In genomic region chr5:30890375-30890774, GRCm38 (mm10) we compare ENCODE assay signal across 10 mouse cellular contexts. TPM values are rescaled to one million over a fixed set of nuclear protein-coding genes. Genes with fewer than 3 reads are reported as not detected.
DNase-seq lines count a peak whose midpoint lies in the region; ATAC-seq lines count a peak whose summit lies in the region.
"Had no signal": no experiment of that assay in that cellular context is flagged by ENCODE, and none has a peak within 500 bp of the region (broad histone marks: within the 10 kb centered on the region; RNA-seq: fewer than 3 reads in every experiment).

No protein-coding gene starts in this region.

- H3K4me1 ChIP-seq in heart, embryonic 10.5 days = peaks cover 14% of the 10 kb centered on the region
- no peaks in the 10 kb centered on the region; the same call in none of the 2 replicates for H3K4me1 ChIP-seq in hindbrain, embryonic 11.5 days (replicated peaks; ENCODE audit: control insufficient read depth, insufficient read depth, low read length)
- H3K4me1 ChIP-seq in liver, embryonic 16.5 days (ENCODE audit: control insufficient read depth, low read depth, low read length) = peaks cover 24% of the 10 kb centered on the region

- ATAC-seq in hindbrain, embryonic 11.5 days (ENCODE audit: low FRiP score) = no peak
- no peak for ATAC-seq in liver, embryonic 16.5 days (ENCODE audit: low read depth)
- ATAC-seq in monocyte, adult 5-6 weeks (replicated peaks; ENCODE audit: insufficient number of reproducible peaks, low FRiP score, low TSS enrichment, poor library complexity, severe bottlenecking) = no peak

- peak overlapping the region; percentile 82 for H3K4me3 ChIP-seq in heart, embryonic 10.5 days
- peak overlapping the region; percentile 63; the same call in 1 of the 2 replicates for H3K4me3 ChIP-seq in hindbrain, embryonic 11.5 days (ENCODE audit: low read depth, low read length)
- no peak overlapping the region for H3K4me3 ChIP-seq in liver, embryonic 16.5 days (ENCODE audit: low read depth, low read length)

- intact Hi-C loops in heart, postnatal 14 days (cut with DNase I) = no loop called here

- H3K36me3 ChIP-seq in heart, embryonic 10.5 days = peaks cover 51% of the 10 kb centered on the region
- no peaks in the 10 kb centered on the region; the same call in 1 of the 2 replicates for H3K36me3 ChIP-seq in hindbrain, embryonic 11.5 days (ENCODE audit: control insufficient read depth, insufficient read depth, low read length)
- peaks cover 17% of the 10 kb centered on the region for H3K36me3 ChIP-seq in liver, embryonic 16.5 days (ENCODE audit: control insufficient read depth, insufficient read depth)

- H3K9ac ChIP-seq in hindbrain, embryonic 11.5 days (ENCODE audit: low read depth, low read length) = no peak overlapping the region; the same call in 1 of the 2 replicates
- no peak overlapping the region for H3K9ac ChIP-seq in liver, embryonic 16.5 days (ENCODE audit: low read depth, low read length)

- DNase-seq in heart, embryonic 10.5 days (ENCODE audit: low spot score) = no peak
- DNase-seq in heart, postnatal 14 days = no peak
- DNase-seq in 416B (ENCODE audit: low read depth) = peak; percentile 38
- DNase-seq in hindbrain, embryonic 11.5 days (ENCODE audit: low spot score) = no peak
- no peak for DNase-seq in thymus, postnatal 36 days
- DNase-seq in layer of hippocampus, postnatal 25 days (ENCODE audit: extremely low spot score in 1 of 2, low spot score in 1 of 2) = no peak
- DNase-seq: gastrocnemius, adult 2 months; lung, adult 18-20 months had no signal

- WGBS in heart, embryonic 10.5 days = 77% methylated on average over 7 of the region's 7 CpGs
- 92% methylated on average over 7 of the region's 7 CpGs for WGBS in hindbrain, embryonic 11.5 days
- whole genome bisulfite sequencing in liver, embryonic 16.5 days (ENCODE audit: insufficient replicate concordance) = 74% methylated on average over 7 of the region's 7 CpGs

- H3K9me3 ChIP-seq in heart, embryonic 10.5 days = no peaks in the 10 kb centered on the region
- no peaks in the 10 kb centered on the region for H3K9me3 ChIP-seq in hindbrain, embryonic 11.5 days (ENCODE audit: control insufficient read depth, low read length)
- no peaks in the 10 kb centered on the region for H3K9me3 ChIP-seq in liver, embryonic 16.5 days (replicated peaks; ENCODE audit: control insufficient read depth, low read length)

- peak overlapping the region; percentile 97 for H3K27ac ChIP-seq in heart, embryonic 10.5 days
- H3K27ac ChIP-seq in hindbrain, embryonic 11.5 days (ENCODE audit: low read depth, low read length) = no peak overlapping the region
- H3K27ac ChIP-seq in liver, embryonic 16.5 days (ENCODE audit: low read length) = no peak overlapping the region

- H3K27me3 ChIP-seq in heart, embryonic 10.5 days (ENCODE audit: insufficient read depth, poor library complexity, severe bottlenecking) = no peaks in the 10 kb centered on the region
- no peaks in the 10 kb centered on the region for H3K27me3 ChIP-seq in hindbrain, embryonic 11.5 days (ENCODE audit: control insufficient read depth, insufficient read depth, low read length)
- no peaks in the 10 kb centered on the region for H3K27me3 ChIP-seq in liver, embryonic 16.5 days (ENCODE audit: control insufficient read depth, insufficient read depth, low read depth, low read length)

- peak overlapping the region; percentile 90; the same call in 1 of the 2 replicates for H3K4me2 ChIP-seq in hindbrain, embryonic 11.5 days (replicated peaks; ENCODE audit: low read depth, low read length)
- peak overlapping the region; percentile 92; the same call in 1 of the 2 replicates for H3K4me2 ChIP-seq in liver, embryonic 16.5 days (ENCODE audit: low read depth, low read length)

RNA-seq across cellular contexts. Expression of gene Agbl5, which starts 1.9 kb away (rescaled TPM):
- polyA plus RNA-seq in heart, embryonic 10.5 days (2016; fragmentation: Nextera tagmentation; extraction: Ambion mirVana) = 12.3 and 17.4 TPM in 2 replicates
- 1 to 10 TPM; 5.9 to 8.3 TPM for total RNA-seq in heart, postnatal 14 days (2021)
- polyA plus RNA-seq in hindbrain, embryonic 11.5 days (2014; fragmentation: Nextera tagmentation; extraction: Ambion mirVana) = 21.5 and 24.0 TPM in 2 replicates
- polyA plus RNA-seq in liver, embryonic 16.5 days (2015; fragmentation: Nextera tagmentation; extraction: Ambion mirVana) = 5.7 and 6.1 TPM in 2 replicates
- 3.8 to 7.1 TPM (median 4.3 TPM) in 3 replicates for total RNA-seq in monocyte, adult 5-6 weeks (2017)
- 10 to 100 TPM; 13.0 to 14.5 TPM for total RNA-seq in layer of hippocampus, postnatal 25 days (2021)

RNA-seq across cellular contexts. Expression of gene Ost4, which starts 17.2 kb away (rescaled TPM):
- polyA plus RNA-seq in heart, embryonic 10.5 days (2016; fragmentation: Nextera tagmentation; extraction: Ambion mirVana) = 432 and 455 TPM in 2 replicates
- 100 to 1,000 TPM; 145 to 146 TPM for total RNA-seq in heart, postnatal 14 days (2021)
- polyA plus RNA-seq in hindbrain, embryonic 11.5 days (2014; fragmentation: Nextera tagmentation; extraction: Ambion mirVana) = 335 and 338 TPM in 2 replicates
- 311 and 346 TPM in 2 replicates for polyA plus RNA-seq in liver, embryonic 16.5 days (2015; fragmentation: Nextera tagmentation; extraction: Ambion mirVana)
- 129 to 177 TPM (median 134 TPM) in 3 replicates for total RNA-seq in monocyte, adult 5-6 weeks (2017)
- total RNA-seq in layer of hippocampus, postnatal 25 days (2021) = 100 to 1,000 TPM in 1 of 2 experiments, 10 to 100 TPM in 1; 92.7 to 101 TPM

RNA-seq across cellular contexts. Expression of gene Tmem214, which starts 22.6 kb away (rescaled TPM):
- 86.3 and 87.4 TPM in 2 replicates for polyA plus RNA-seq in heart, embryonic 10.5 days (2016; fragmentation: Nextera tagmentation; extraction: Ambion mirVana)
- 10 to 100 TPM; 35.8 to 41.1 TPM for total RNA-seq in heart, postnatal 14 days (2021)
- 33.3 and 37.1 TPM in 2 replicates for polyA plus RNA-seq in hindbrain, embryonic 11.5 days (2014; fragmentation: Nextera tagmentation; extraction: Ambion mirVana)
- polyA plus RNA-seq in liver, embryonic 16.5 days (2015; fragmentation: Nextera tagmentation; extraction: Ambion mirVana) = 40.1 and 41.7 TPM in 2 replicates
- 10.4 to 21.4 TPM (median 10.8 TPM) in 3 replicates for total RNA-seq in monocyte, adult 5-6 weeks (2017)
- total RNA-seq in layer of hippocampus, postnatal 25 days (2021) = 10 to 100 TPM; 60.4 to 60.8 TPM

RNA-seq across cellular contexts. Expression of gene Emilin1, which starts 22.8 kb away (rescaled TPM):
- 166 and 172 TPM in 2 replicates for polyA plus RNA-seq in heart, embryonic 10.5 days (2016; fragmentation: Nextera tagmentation; extraction: Ambion mirVana)
- total RNA-seq in heart, postnatal 14 days (2021) = 10 to 100 TPM; 38.9 to 46.9 TPM
- 46.0 and 48.5 TPM in 2 replicates for polyA plus RNA-seq in hindbrain, embryonic 11.5 days (2014; fragmentation: Nextera tagmentation; extraction: Ambion mirVana)
- 37.2 and 39.1 TPM in 2 replicates for polyA plus RNA-seq in liver, embryonic 16.5 days (2015; fragmentation: Nextera tagmentation; extraction: Ambion mirVana)
- 15.1 to 25.3 TPM (median 22.0 TPM) in 3 replicates for total RNA-seq in monocyte, adult 5-6 weeks (2017)
- total RNA-seq in layer of hippocampus, postnatal 25 days (2021) = 1 to 10 TPM; 2.5 to 3.4 TPM

RNA-seq across cellular contexts. Expression of gene Khk, which starts 30.9 kb away (rescaled TPM):
- polyA plus RNA-seq in heart, embryonic 10.5 days (2016; fragmentation: Nextera tagmentation; extraction: Ambion mirVana) = 10.5 and 14.5 TPM in 2 replicates
- 10 to 100 TPM; 15.4 TPM for total RNA-seq in heart, postnatal 14 days (2021)
- 4.2 and 7.8 TPM in 2 replicates for polyA plus RNA-seq in hindbrain, embryonic 11.5 days (2014; fragmentation: Nextera tagmentation; extraction: Ambion mirVana)
- polyA plus RNA-seq in liver, embryonic 16.5 days (2015; fragmentation: Nextera tagmentation; extraction: Ambion mirVana) = 31.7 and 36.0 TPM in 2 replicates
- 26.4 to 32.2 TPM (median 29.8 TPM) in 3 replicates for total RNA-seq in monocyte, adult 5-6 weeks (2017)
- 10 to 100 TPM; 12.3 to 15.5 TPM for total RNA-seq in layer of hippocampus, postnatal 25 days (2021)
